Mouse (Mus musculus) spleen, embryonic (tissue): ENCODE results near the gene Bag6.

Experiments
- CTCF ChIA-PET: fragments of 350-600 bp; sonication (Branson Sonifier 250); formaldehyde crosslinking; loops from one replicate; lab custom pipeline; 2022; lab: Charles Lee

Bag6 gene

GRCm38 (mm10) chr17:35134801-35135590, at the start of gene Bag6:
TSS of gene Bag6 (plus strand) at chr17:35135178.
- CTCF ChIA-PET, result interaction anchor here (1.6 kb wide), 1 partner anchor 10 kb away, joined by 3 read pairs; no protein-coding TSS in a partner anchor

- CTCF ChIA-PET, result interaction anchor here (0.6 kb wide), 1 partner anchor 960 kb away, joined by 3 read pairs; no protein-coding TSS in a partner anchor
Observed at GRCm38 (mm10) chr17:35085208-35085865, 49.6 kb upstream of the Bag6 start, which contains the start of gene Ly6g6f. TSS of gene Ly6g6f (minus strand) at chr17:35085610.

DNA sequence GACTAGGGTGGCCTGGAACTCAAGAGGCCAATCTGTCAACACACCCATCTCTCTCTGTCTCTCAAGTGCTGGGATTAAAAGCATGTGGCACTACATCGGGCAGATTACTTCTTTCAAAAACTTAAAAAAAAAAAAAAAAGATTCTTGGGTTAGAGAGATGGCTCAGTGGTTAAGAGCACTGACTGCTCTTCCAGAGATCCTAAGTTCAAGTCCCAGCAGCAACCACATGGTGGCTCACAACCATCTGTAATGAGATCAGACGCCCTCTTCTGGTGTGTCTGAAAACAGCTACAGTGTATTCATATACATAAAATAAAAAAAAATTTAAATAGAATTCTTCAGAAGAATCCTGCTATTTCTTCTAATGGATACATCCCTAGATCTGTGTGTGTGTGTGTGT, 46.8 kb upstream of the Bag6 start:
- CTCF ChIA-PET, result interaction anchor here (0.7 kb wide), 1 partner anchor 82 kb away, joined by 4 read pairs; no protein-coding TSS in a partner anchor

- CTCF ChIA-PET, result interaction anchor here (0.6 kb wide), 1 partner anchor 141 kb away, joined by 3 read pairs; no protein-coding TSS in a partner anchor
Observed at GRCm38 (mm10) chr17:35088825-35089644, 45.9 kb upstream of the Bag6 start, which contains the start of gene Abhd16a. TSS of gene Abhd16a (plus strand) at chr17:35089263.

DNA sequence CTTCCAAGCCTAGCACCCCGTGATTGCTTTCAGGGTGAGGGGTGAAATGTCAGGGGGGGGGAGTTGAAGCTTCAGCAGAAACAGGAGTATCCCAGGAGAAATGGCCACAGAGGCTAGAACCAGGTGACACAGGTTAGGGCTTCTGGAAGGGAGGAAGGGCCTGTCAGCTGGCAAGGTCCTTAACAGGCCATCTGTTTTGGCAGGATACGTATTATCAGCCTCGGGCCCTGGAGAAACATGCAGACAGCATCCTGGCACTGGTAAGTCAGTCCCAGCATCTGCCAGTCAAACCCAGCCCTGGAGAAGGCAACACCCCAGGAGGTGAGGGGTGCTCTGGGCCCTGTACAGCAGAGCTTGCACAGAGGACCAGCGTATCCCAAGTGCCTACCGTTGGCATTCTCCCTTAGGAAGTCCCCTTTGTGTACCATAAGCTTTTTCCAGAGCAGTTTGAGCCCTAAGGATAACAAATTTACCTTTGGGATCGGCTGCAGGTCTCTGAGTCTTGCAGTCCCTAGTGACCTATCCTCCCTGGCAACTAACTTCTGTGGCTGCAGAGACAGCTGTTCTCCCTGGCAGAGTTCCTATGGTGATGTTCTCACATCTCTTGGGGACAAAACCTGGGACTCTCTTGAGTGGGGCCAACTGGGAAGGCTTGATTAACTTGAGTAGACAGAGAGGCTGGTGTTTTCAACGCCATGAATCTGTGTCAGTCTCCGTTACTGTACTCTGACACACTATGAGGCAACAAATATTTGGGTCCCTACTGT, 44.6 kb upstream of the Bag6 start:
- CTCF ChIA-PET, result interaction anchor here (0.6 kb wide), 1 partner anchor 41 kb away, joined by 3 read pairs; the partner anchor contains the start of gene Clic1

DNA sequence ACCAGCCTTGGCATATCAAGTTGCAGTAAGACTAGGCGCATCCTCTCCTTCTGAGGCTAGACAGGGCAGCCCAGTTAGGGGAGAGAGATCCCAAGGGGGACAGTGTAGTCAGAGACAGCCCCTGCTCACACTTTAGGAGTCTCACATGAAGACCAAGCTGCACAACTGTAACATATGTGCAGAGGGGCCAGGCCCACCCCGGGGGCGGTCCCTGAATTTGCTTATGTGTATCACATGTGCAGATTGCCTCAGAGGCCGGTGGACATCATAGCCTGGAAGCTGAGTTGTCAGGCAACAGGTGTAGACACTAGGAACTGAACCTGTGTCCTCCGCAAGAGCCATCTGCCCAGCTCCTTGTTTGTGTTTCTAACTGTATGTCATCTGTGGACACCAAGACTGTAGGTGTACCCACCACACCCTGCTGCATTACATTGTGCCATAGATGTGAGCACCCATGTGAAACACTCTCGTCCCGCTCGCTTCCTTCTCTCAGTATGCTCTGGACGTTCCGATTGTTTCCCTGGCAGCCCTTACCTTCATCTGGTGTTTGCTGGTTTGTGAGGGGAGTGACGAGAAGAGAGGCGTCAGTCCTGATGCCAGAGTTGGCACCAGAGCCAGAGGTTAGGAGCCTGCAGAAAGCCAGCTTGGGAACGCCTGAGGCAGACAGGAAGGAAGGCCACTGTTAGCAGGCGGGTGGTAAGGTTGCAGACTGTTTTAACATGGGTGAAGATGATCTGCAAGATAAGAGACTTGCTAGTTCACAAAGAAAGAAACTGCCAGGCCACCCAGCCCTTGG, 42.4 kb upstream of the Bag6 start:
- CTCF ChIA-PET, result no interaction called here

GRCm38 (mm10) chr17:35094475-35095365, 40.3 kb upstream of the Bag6 start:
- CTCF ChIA-PET, result interaction anchor here (0.6 to 0.7 kb wide), 3 partner anchors 34 to 483 kb away, joined by 4 to 11 read pairs (median 6); no protein-coding TSS in a partner anchor

DNA sequence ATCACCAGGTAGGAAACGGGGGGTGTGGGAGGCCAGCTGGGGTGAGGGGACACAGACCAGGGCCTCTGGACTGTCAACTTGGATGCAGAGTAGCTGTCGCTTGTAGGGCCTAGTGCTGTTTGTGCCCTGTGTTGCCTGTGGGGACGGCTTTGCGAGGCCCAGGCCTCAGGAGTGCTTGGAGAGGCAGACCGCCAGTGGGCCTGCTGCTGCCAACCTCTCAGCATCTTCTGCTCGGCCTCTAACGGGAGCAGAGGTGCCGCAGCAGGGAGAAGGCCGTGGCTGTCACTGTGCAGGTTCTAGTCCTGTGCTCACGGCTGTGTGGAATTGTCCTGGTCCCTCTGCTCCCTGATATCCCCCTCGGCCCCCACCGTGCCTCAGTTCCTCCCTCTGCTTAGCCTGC, 38.4 kb upstream of the Bag6 start:
- CTCF ChIA-PET, result no interaction called here

DNA sequence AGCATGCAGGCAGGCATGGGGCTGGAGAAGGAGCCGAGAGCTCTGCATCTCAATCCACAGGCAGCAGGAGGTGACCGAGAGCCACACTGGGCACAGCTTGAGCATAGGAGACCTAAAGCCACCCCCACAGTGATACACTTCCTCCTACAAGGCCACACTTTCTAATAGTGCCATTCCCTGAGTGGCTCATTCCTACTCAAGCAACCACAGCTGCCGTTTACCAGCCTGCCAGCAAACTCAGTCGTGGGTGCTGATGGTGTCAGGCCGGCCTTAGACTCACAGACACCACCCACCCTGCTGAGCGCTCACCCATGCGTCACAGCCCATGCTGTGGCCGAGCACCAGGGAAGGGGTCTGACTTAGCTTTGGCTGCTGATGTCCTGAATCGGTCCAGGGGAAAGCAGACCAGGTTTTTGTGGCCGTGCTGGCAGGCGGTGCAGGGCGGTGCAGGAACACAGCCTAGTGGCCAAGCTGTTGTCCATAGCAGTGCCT, 37.8 kb upstream of the Bag6 start:
- CTCF ChIA-PET, result no interaction called here

- CTCF ChIA-PET, result no interaction called here
Observed at GRCm38 (mm10) chr17:35100196-35100765, 34.7 kb upstream of the Bag6 start.

- CTCF ChIA-PET, result interaction anchor here (0.5 to 1.0 kb wide), 2 partner anchors 36 to 100 kb away, joined by 3 to 5 read pairs; no protein-coding TSS in a partner anchor
Observed at GRCm38 (mm10) chr17:35101161-35101560, 33.8 kb upstream of the Bag6 start.

DNA sequence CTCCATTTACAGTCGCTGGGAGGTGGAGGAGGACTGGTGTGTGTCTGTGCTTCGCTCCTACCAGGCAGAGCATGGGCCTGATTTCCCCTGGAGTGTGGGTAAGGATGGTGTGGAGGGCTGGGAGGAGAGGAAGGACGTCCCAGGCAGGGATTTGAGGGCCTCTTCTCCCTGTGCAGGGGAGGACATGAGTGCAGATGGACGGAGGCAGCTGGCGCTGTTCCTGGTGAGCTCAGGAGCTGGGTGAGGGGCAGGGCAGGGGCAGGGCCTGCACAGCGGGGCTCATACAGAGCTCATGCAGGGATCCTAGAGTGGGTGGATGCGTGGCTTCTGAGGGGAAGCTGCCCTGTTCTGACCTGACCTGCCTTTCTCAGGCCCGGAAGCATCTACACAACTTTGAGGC, 32.7 kb upstream of the Bag6 start:
- CTCF ChIA-PET, result no interaction called here

GRCm38 (mm10) chr17:35103221-35103690, 31.7 kb upstream of the Bag6 start:
- CTCF ChIA-PET, result no interaction called here

- CTCF ChIA-PET, result no interaction called here
Observed at GRCm38 (mm10) chr17:35104079-35104478, 30.9 kb upstream of the Bag6 start.

DNA sequence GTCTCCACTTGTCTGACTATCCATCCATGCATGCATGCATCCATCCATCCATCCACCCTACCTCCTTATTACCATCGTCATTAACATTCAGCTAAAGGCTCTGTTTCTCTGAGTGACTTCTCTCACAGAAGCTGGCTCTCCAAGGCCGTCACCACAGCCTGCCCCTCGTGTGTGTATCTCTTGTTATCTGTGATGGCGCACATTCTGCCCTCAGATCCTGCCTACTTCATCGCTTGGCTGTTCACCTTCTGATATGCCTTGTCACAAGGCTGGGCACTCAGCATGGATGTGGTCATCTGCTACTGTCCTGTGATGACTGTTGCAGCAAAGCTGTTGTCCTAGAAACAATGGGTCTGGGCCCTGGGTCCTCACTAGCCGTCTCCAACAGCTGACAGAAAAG, 30.2 kb upstream of the Bag6 start:
- CTCF ChIA-PET, result no interaction called here

DNA sequence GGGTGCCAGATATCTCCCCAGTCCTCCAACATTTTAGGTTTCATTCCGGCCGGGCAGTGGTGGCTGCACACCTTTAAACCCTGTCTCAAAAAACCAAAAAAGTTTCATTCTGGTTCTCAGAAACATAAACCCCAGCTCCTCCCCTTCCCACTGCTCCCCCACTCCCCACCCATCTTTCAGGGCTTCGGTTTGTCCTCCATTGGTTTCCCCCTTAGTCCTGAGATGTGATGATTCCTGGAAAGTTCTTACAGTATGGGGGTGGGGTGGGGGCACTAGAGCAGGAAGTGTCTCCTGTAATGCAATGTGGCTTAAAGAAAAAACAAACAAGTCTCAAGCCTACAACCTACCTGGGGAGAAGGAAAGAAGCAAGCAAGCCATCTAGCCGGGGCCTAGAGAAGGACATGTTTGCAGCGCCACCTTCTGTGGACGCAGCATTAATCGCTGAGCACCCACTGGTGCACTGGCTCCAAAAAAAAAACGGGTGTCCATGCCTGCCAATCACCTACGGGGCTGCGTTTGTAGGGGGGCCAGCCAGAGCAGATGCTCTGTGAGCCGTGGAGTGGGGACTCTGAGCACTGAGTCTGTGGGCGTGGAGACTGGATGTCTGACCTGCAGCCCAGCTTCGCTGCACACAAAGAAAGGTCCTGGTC, 29.1 kb upstream of the Bag6 start:
- CTCF ChIA-PET, result no interaction called here

GRCm38 (mm10) chr17:35106522-35106921, 28.5 kb upstream of the Bag6 start:
- CTCF ChIA-PET, result interaction anchor here (0.5 to 0.6 kb wide), 2 partner anchors 35 to 57 kb away, joined by 3 read pairs; no protein-coding TSS in a partner anchor
